Mouse (Mus musculus): ENCODE measurements around the gene Fzr1. TPM values are rescaled to one million over a fixed set of nuclear protein-coding genes. Genes with fewer than 3 reads are reported as not detected.

Fzr1 gene
- total and polyA plus RNA-seq, 3 experiments: 20.7 to 115 TPM; not detected in 1

DNA sequence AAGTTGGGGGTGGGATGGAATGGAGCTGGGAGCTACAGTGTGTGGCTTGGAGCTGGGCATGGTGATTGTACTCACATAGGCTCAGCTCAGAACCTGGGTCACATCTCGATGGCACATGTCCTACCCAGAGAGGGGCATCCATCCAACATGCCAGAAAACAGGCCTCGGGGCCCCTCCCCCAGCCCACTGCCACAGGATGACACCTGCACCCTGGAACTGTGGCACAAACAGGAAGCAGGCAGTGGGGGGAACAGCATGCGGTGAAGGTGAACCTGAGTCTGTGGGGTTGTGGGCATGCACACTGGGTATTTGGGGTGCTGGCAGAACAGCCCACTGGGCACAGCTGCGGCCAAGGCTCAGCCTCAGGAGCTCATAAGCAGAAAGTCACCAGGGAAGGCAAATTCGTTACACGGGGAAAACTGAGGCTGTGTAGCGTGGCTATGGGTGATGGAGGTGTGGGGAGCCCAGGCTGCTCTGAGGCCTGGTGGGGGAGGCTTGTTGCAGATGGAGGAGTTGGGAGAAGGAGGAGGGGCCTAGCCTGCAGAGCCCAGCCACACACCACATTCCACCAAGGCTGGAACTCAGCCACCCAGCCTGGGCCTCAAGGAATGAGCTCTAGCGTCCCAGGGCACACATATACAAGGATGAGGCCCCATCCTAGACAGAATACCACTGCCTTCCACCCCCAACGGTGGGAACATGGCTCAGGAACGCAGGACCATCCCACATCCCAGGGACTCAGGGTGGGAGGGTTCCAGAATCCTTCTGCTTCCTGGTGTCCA is 48.9 kb downstream of the Fzr1 start:
- TF ChIP-seq HCFC1 (IDR thresholded peaks at IDR 0.05; ENCODE audit: low read depth, low read length) (no peak), TBP (IDR thresholded peaks at IDR 0.05; ENCODE audit: low read depth, low read length) (no peak), ELF1 (IDR thresholded peaks at IDR 0.05; ENCODE audit: low read depth, low read length) (no peak), RAD21 (IDR thresholded peaks at IDR 0.05; ENCODE audit: low read depth, low read length) (no peak), CHD2 (IDR thresholded peaks at IDR 0.05; ENCODE audit: low read length) (no peak), POLR2AphosphoS2 (IDR thresholded peaks at IDR 0.05; ENCODE audit: low read length) (no peak), POLR2AphosphoS5 (IDR thresholded peaks at IDR 0.05; ENCODE audit: borderline replicate concordance, low read depth, low read length) (no peak), RCOR1 (IDR thresholded peaks at IDR 0.05; ENCODE audit: low read depth, low read length) (no peak), ETS1 (IDR thresholded peaks at IDR 0.05; ENCODE audit: low read depth, low read length) (no peak), UBTF (IDR thresholded peaks at IDR 0.05; ENCODE audit: borderline replicate concordance, insufficient read depth, low read depth, low read length) (no peak), EP300 (IDR thresholded peaks at IDR 0.05; ENCODE audit: low read depth in 1 of 2, low read length in 2 of 2) (no peak), MXI1 (IDR thresholded peaks at IDR 0.05; ENCODE audit: low read depth, low read length) (no peak), MAX (IDR thresholded peaks at IDR 0.05; ENCODE audit: low read length) (no peak), JUND (IDR thresholded peaks at IDR 0.05; ENCODE audit: low read depth, low read length) (no peak), ZMIZ1 (IDR thresholded peaks at IDR 0.05; ENCODE audit: low read depth, low read length) (no peak), NRF1 (IDR thresholded peaks at IDR 0.05; ENCODE audit: insufficient read depth, low read depth, low read length, poor library complexity, severe bottlenecking) (no peak)
- Histone ChIP-seq H3K4me1 (ENCODE audit: control insufficient read depth in 1 of 2, insufficient read depth in 2 of 2, low read length in 2 of 2) (no peaks in the 10 kb centered on the region), H3K4me3 (ENCODE audit: control insufficient read depth in 1 of 2, insufficient read depth in 1 of 2, low read depth in 2 of 2, low read length in 2 of 2) (no peak overlapping the region), H3K79me2 (ENCODE audit: control insufficient read depth, insufficient read depth, low read length, poor library complexity) (no peaks in the 10 kb centered on the region), H3K36me3 (ENCODE audit: control insufficient read depth in 1 of 2, insufficient read depth in 2 of 2, low read length in 2 of 2) (no peaks in the 10 kb centered on the region), H3K27ac (ENCODE audit: control insufficient read depth, low read depth, low read length) (no peak overlapping the region), H3K9me3 (replicated peaks; ENCODE audit: insufficient read depth, low read length) (no peaks in the 10 kb centered on the region), H3K9ac (ENCODE audit: control insufficient read depth, low read depth, low read length, poor library complexity, severe bottlenecking) (no peak overlapping the region), H3K27me3 (ENCODE audit: control insufficient read depth in 1 of 2, insufficient read depth in 2 of 2, low read length in 2 of 2) (no peaks in the 10 kb centered on the region)
- no peak for DNase-seq (ENCODE audit: low read depth, low spot score)

DNA sequence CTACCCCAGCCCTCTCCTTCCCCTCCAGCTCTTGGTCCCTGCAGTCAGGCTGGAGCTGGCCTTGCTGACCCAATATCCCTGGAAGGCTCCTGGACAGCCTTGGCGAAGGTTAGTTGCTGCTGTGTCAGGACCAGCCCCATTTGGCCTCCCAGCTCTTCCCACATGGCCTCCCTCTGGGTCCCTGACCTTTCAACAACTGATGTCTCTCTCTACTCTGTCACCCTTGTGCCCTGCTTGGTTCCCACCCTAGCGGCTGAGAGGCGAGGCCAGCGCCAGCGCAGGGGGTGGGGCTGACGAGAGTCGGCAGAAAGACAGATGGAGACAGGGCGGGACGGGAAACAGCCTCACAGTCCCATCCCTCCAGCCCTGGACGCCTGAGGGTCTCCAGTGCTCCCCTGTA is 49.9 kb downstream of the Fzr1 start, which contains the start of gene Tbxa2r:
Gene Tbxa2r (plus strand): TSS at position 346 of the 400 bp plus-strand sequence.
- H3K36me3 ChIP-seq (ENCODE audit: control insufficient read depth in 1 of 2, insufficient read depth in 2 of 2, low read length in 2 of 2): no peaks in the 10 kb centered on the region
- H3K9ac ChIP-seq (ENCODE audit: control insufficient read depth, low read depth, low read length, poor library complexity, severe bottlenecking): no peak within 1 kb of the TSS
- no peak for TF ChIP-seq EP300 (IDR thresholded peaks at IDR 0.05; ENCODE audit: low read depth in 1 of 2, low read length in 2 of 2)
- TF ChIP-seq ZNF384 (IDR thresholded peaks at IDR 0.05; ENCODE audit: low read depth, low read length): no peak
- no peak for TF ChIP-seq TCF12 (IDR thresholded peaks at IDR 0.05; ENCODE audit: low read depth, low read length)
- no peak for TF ChIP-seq JUND (IDR thresholded peaks at IDR 0.05; ENCODE audit: low read depth, low read length)
- TF ChIP-seq SMC3 (IDR thresholded peaks at IDR 0.05; ENCODE audit: low read depth, low read length): no peak
- TF ChIP-seq SIN3A (IDR thresholded peaks at IDR 0.05; ENCODE audit: low read length): no peak
- no peak for TF ChIP-seq KAT2A (conservative IDR thresholded peaks at IDR 0.05; ENCODE audit: low read depth, low read length)
- TF ChIP-seq POLR2AphosphoS2 (IDR thresholded peaks at IDR 0.05; ENCODE audit: low read length): no peak
- TF ChIP-seq CHD2 (IDR thresholded peaks at IDR 0.05; ENCODE audit: low read length): no peak
- TF ChIP-seq ZC3H11A (IDR thresholded peaks at IDR 0.05; ENCODE audit: low read depth, low read length): no peak
- no peak for TF ChIP-seq ZKSCAN1 (IDR thresholded peaks at IDR 0.05; ENCODE audit: low read depth, low read length)
- no peak for TF ChIP-seq POLR2AphosphoS5 (IDR thresholded peaks at IDR 0.05; ENCODE audit: borderline replicate concordance, low read depth, low read length)
- no peak for TF ChIP-seq MAFK (IDR thresholded peaks at IDR 0.05; ENCODE audit: borderline replicate concordance, low read depth, low read length)

More for the DNA sequence above, 49.9 kb downstream of the Fzr1 start, which contains the start of gene Tbxa2r:
- Histone ChIP-seq H3K4me1 (ENCODE audit: control insufficient read depth in 1 of 2, insufficient read depth in 2 of 2, low read length in 2 of 2) (no peaks in the 10 kb centered on the region), H3K79me2 (ENCODE audit: control insufficient read depth, insufficient read depth, low read length, poor library complexity) (no peaks in the 10 kb centered on the region), H3K9me3 (replicated peaks; ENCODE audit: insufficient read depth, low read length) (no peaks in the 10 kb centered on the region), H3K27me3 (ENCODE audit: control insufficient read depth in 1 of 2, insufficient read depth in 2 of 2, low read length in 2 of 2) (no peaks in the 10 kb centered on the region), H3K27ac (ENCODE audit: control insufficient read depth, low read depth, low read length) (no peak within 1 kb of the TSS), H3K4me3 (ENCODE audit: control insufficient read depth in 1 of 2, insufficient read depth in 1 of 2, low read depth in 2 of 2, low read length in 2 of 2) (no peak within 1 kb of the TSS)
- DNase-seq (ENCODE audit: low read depth, low spot score): no peak

Measured in MEL (cell line).